ENCODE assay signal across 18 mouse cellular contexts in genomic region chr1:156231122-156231521, GRCm38 (mm10). TPM values are rescaled to one million over a fixed set of nuclear protein-coding genes. Genes with fewer than 3 reads are reported as not detected.
DNase-seq lines count a peak whose midpoint lies in the region; ATAC-seq lines count a peak whose summit lies in the region.
"Had no signal": no experiment of that assay in that cellular context is flagged by ENCODE, and none has a peak within 500 bp of the region (broad histone marks: within the 10 kb centered on the region; RNA-seq: fewer than 3 reads in every experiment).

No protein-coding gene starts in this region.

- no peak overlapping the region for H3K9ac ChIP-seq in heart, embryonic 13.5 days
- no peak overlapping the region for H3K9ac ChIP-seq in midbrain, embryonic 12.5 days (replicated peaks)
- no peak overlapping the region for H3K9ac ChIP-seq in midbrain, embryonic 16.5 days (ENCODE audit: low read depth, low read length)
- H3K9ac ChIP-seq in hindbrain, embryonic 13.5 days: no peak overlapping the region
- no peak overlapping the region for H3K9ac ChIP-seq in neural tube, embryonic 13.5 days
- H3K9ac ChIP-seq: embryonic facial prominence, embryonic 13.5 days; liver, embryonic 14.5 days had no signal

- no peaks in the 10 kb centered on the region for H3K27me3 ChIP-seq in heart, embryonic 13.5 days (replicated peaks)
- H3K27me3 ChIP-seq in midbrain, embryonic 12.5 days: peaks cover 4% of the 10 kb centered on the region; the same call in 1 of the 2 replicates
- H3K27me3 ChIP-seq in midbrain, embryonic 16.5 days (ENCODE audit: control insufficient read depth, insufficient read depth, low read depth, low read length): no peaks in the 10 kb centered on the region
- H3K27me3 ChIP-seq in hindbrain, embryonic 13.5 days: no peaks in the 10 kb centered on the region
- H3K27me3 ChIP-seq in neural tube, embryonic 13.5 days: no peaks in the 10 kb centered on the region
- H3K27me3 ChIP-seq: embryonic facial prominence, embryonic 13.5 days had no signal

- no peak overlapping the region for H3K4me3 ChIP-seq in heart, embryonic 13.5 days
- no peak overlapping the region for H3K4me3 ChIP-seq in midbrain, embryonic 12.5 days
- H3K4me3 ChIP-seq in midbrain, embryonic 16.5 days (ENCODE audit: low read depth, low read length): no peak overlapping the region
- H3K4me3 ChIP-seq in hindbrain, embryonic 13.5 days: no peak overlapping the region
- no peak overlapping the region for H3K4me3 ChIP-seq in neural tube, embryonic 13.5 days
- H3K4me3 ChIP-seq: embryonic facial prominence, embryonic 13.5 days; layer of hippocampus, adult 2 months had no signal

- 0 out of 2 replicates have a peak, but pooled peaks cover 3% of the 10 kb centered on the region for H3K9me3 ChIP-seq in heart, embryonic 13.5 days
- no peaks in the 10 kb centered on the region for H3K9me3 ChIP-seq in midbrain, embryonic 12.5 days
- no peaks in the 10 kb centered on the region for H3K9me3 ChIP-seq in midbrain, embryonic 16.5 days (replicated peaks; ENCODE audit: control insufficient read depth, low read length, poor library complexity, severe bottlenecking)
- no peaks in the 10 kb centered on the region for H3K9me3 ChIP-seq in hindbrain, embryonic 13.5 days
- H3K9me3 ChIP-seq in neural tube, embryonic 13.5 days: no peaks in the 10 kb centered on the region
- H3K9me3 ChIP-seq: embryonic facial prominence, embryonic 13.5 days; G1E had no signal

- intact Hi-C loops in heart, postnatal 25 days (cut with DNase I): no loop called here

- WGBS in heart, embryonic 13.5 days: 86% methylated on average over 6 of the region's 6 CpGs
- 79% methylated on average over 6 of the region's 6 CpGs for WGBS in midbrain, embryonic 12.5 days
- WGBS in midbrain, embryonic 16.5 days: 82% methylated on average over 6 of the region's 6 CpGs
- WGBS in hindbrain, embryonic 13.5 days: 79% methylated on average over 6 of the region's 6 CpGs
- WGBS in neural tube, embryonic 13.5 days: 72% methylated on average over 6 of the region's 6 CpGs

- no peak for ATAC-seq in heart, embryonic 13.5 days (ENCODE audit: extremely low read depth, insufficient number of reproducible peaks, low FRiP score, low TSS enrichment)
- no peak for ATAC-seq in midbrain, embryonic 12.5 days (ENCODE audit: low FRiP score, low read depth)
- ATAC-seq in midbrain, embryonic 16.5 days: no peak
- ATAC-seq in hindbrain, embryonic 13.5 days (ENCODE audit: low FRiP score): no peak
- peak; percentile 24; the same call in 1 of the 2 replicates for ATAC-seq in neural tube, embryonic 13.5 days (ENCODE audit: low read depth)

- no peak overlapping the region for H3K4me2 ChIP-seq in heart, embryonic 13.5 days
- H3K4me2 ChIP-seq in midbrain, embryonic 12.5 days (replicated peaks): no peak overlapping the region
- H3K4me2 ChIP-seq in midbrain, embryonic 16.5 days (ENCODE audit: low read length): no peak overlapping the region; the same call in 1 of the 2 replicates
- H3K4me2 ChIP-seq in hindbrain, embryonic 13.5 days: no peak overlapping the region
- H3K4me2 ChIP-seq in neural tube, embryonic 13.5 days: no peak overlapping the region
- H3K4me2 ChIP-seq: embryonic facial prominence, embryonic 13.5 days had no signal

- H3K36me3 ChIP-seq in heart, embryonic 13.5 days: no peaks in the 10 kb centered on the region
- H3K36me3 ChIP-seq in midbrain, embryonic 12.5 days: no peaks in the 10 kb centered on the region
- no peaks in the 10 kb centered on the region for H3K36me3 ChIP-seq in midbrain, embryonic 16.5 days (ENCODE audit: control insufficient read depth, insufficient read depth, low read length)
- H3K36me3 ChIP-seq in hindbrain, embryonic 13.5 days: no peaks in the 10 kb centered on the region
- no peaks in the 10 kb centered on the region for H3K36me3 ChIP-seq in neural tube, embryonic 13.5 days
- H3K36me3 ChIP-seq: embryonic facial prominence, embryonic 13.5 days; G1E had no signal

- no peak for DNase-seq in heart, postnatal 25 days (ENCODE audit: low spot score)
- no peak for DNase-seq in thymus, postnatal 0 days (ENCODE audit: low spot score)
- DNase-seq: cerebellum, adult 11 months; cerebellum, postnatal 36 days; thymus, adult 18-20 months had no signal

- H3K27ac ChIP-seq in heart, embryonic 13.5 days (replicated peaks): peak overlapping the region; percentile 61
- peak overlapping the region; percentile 4 for H3K27ac ChIP-seq in midbrain, embryonic 12.5 days (replicated peaks)
- no peak overlapping the region for H3K27ac ChIP-seq in midbrain, embryonic 16.5 days (ENCODE audit: low read length)
- peak overlapping the region; percentile 58; the same call in 1 of the 2 replicates for H3K27ac ChIP-seq in hindbrain, embryonic 13.5 days
- H3K27ac ChIP-seq in neural tube, embryonic 13.5 days (replicated peaks): peak overlapping the region; percentile 46
- H3K27ac ChIP-seq: kidney, postnatal 0 days; layer of hippocampus, adult 2 months; liver, embryonic 14.5 days had no signal

- peaks cover 32% of the 10 kb centered on the region for H3K4me1 ChIP-seq in heart, embryonic 13.5 days
- 0 out of 2 replicates have a peak, but pooled peaks cover 3% of the 10 kb centered on the region for H3K4me1 ChIP-seq in midbrain, embryonic 12.5 days
- peaks cover 7% of the 10 kb centered on the region for H3K4me1 ChIP-seq in midbrain, embryonic 16.5 days (ENCODE audit: control insufficient read depth, insufficient read depth, low read length)
- H3K4me1 ChIP-seq in hindbrain, embryonic 13.5 days (replicated peaks): peaks cover 18% of the 10 kb centered on the region
- H3K4me1 ChIP-seq in neural tube, embryonic 13.5 days (replicated peaks): peaks cover 15% of the 10 kb centered on the region

RNA-seq across cellular contexts. Expression of gene Fam163a, which starts 26.3 kb away (rescaled TPM):
- polyA plus RNA-seq in heart, embryonic 13.5 days (2015; fragmentation: Nextera tagmentation; extraction: Ambion mirVana): 2.0 and 2.5 TPM in 2 replicates
- under 1 TPM in 1 of 2 experiments, not detected in 1; 0.06 TPM for total RNA-seq in heart, postnatal 25 days (2021)
- polyA plus RNA-seq in midbrain, embryonic 12.5 days (2016; fragmentation: Nextera tagmentation; extraction: Ambion mirVana): 14.5 and 14.9 TPM in 2 replicates
- polyA plus RNA-seq in midbrain, embryonic 16.5 days (2015; fragmentation: Nextera tagmentation; extraction: Ambion mirVana): 5.7 and 5.9 TPM in 2 replicates
- polyA plus RNA-seq in hindbrain, embryonic 13.5 days (2015; fragmentation: Nextera tagmentation; extraction: Ambion mirVana): 4.3 and 6.4 TPM in 2 replicates
- 6.2 and 7.2 TPM in 2 replicates for polyA plus RNA-seq in neural tube, embryonic 13.5 days (2015; fragmentation: Nextera tagmentation; extraction: Ambion mirVana)
- 0.31 and 0.33 TPM in 2 replicates for polyA plus RNA-seq in thymus, postnatal 0 days (2015; fragmentation: Nextera tagmentation; extraction: Ambion mirVana)
- total RNA-seq: gastrocnemius, adult 18-20 months; hematopoietic stem cell, adult 5-6 weeks; megakaryocyte-erythroid progenitor cell, adult 5-6 weeks had no signal
- polyA plus RNA-seq: G1E had no signal
